Mouse (Mus musculus) intestine, postnatal 0 days (tissue): ENCODE measurements around the gene Dbp. TPM values are rescaled to one million over a fixed set of nuclear protein-coding genes. Genes with fewer than 3 reads are reported as not detected.
A peak's percentile ranks its signal among the peaks of the same experiment; 100 is the strongest.

ENCODE experiments used
- ATAC-seq: fragments of 200-750 bp; cut with Nextera tagmentation; 2 replicates; pipeline ENCODE4 v1.8.0; 2017; ENCODE audit warnings: mild to moderate bottlenecking, moderate TSS enrichment, moderate library complexity
- H3K27ac ChIP-seq: fragments of 300-500 bp; sonication (generic); 2 replicates; pipeline ENCODE4 v1.5.1; 2014; ENCODE audit warnings: mild to moderate bottlenecking, low read depth, low read length, moderate library complexity
- H3K27me3 ChIP-seq: fragments of 300-500 bp; sonication (generic); replicated peaks from 2 replicates; pipeline ENCODE4 v1.6.1; 2014; ENCODE audit warnings: low read length, mixed read lengths; ENCODE audit not compliant: control insufficient read depth, insufficient read depth
- H3K36me3 ChIP-seq: fragments of 300-500 bp; sonication (generic); 2 replicates; pipeline ENCODE4 v1.6.1; 2014; ENCODE audit warnings: mild to moderate bottlenecking, moderate library complexity; ENCODE audit not compliant: control insufficient read depth, insufficient read depth
- H3K4me1 ChIP-seq: fragments of 300-500 bp; sonication (generic); replicated peaks from 2 replicates; pipeline ENCODE4 v1.6.1; 2014; ENCODE audit warnings: antibody characterized with exemption, low read length, mixed read lengths; ENCODE audit not compliant: control insufficient read depth, insufficient read depth
- H3K4me2 ChIP-seq: fragments of 300-500 bp; sonication (generic); replicated peaks from 2 replicates; pipeline ENCODE4 v1.6.1; 2014; ENCODE audit warnings: low read depth, mild to moderate bottlenecking, moderate library complexity
- H3K4me3 ChIP-seq: fragments of 300-500 bp; sonication (generic); 2 replicates; pipeline ENCODE4 v1.5.1; 2014; ENCODE audit warnings: low read depth, low read length
- H3K9ac ChIP-seq: fragments of 300-500 bp; sonication (generic); 2 replicates; pipeline ENCODE4 v1.6.1; 2014; ENCODE audit warnings: mild to moderate bottlenecking, low read depth, low read length
- H3K9me3 ChIP-seq: fragments of 300-500 bp; sonication (generic); 2 replicates; pipeline ENCODE4 v1.6.1; 2016; ENCODE audit warnings: mixed run types; ENCODE audit not compliant: control insufficient read depth
- CTCF ChIP-seq: sonication (generic); IDR thresholded peaks from 2 replicates; pipeline ENCODE4 v1.5.1; 2016; ENCODE audit warnings: low read depth, mild to moderate bottlenecking, control low read depth, antibody characterized with exemption, moderate library complexity
- WGBS: fragments of 180-500 bp; shearing (Covaris S2); extraction: QIAGEN DNeasy Blood & Tissue Kit; methylation state at CpG from one replicate; pipeline ENCODE4 v1.1.7; 2014; 5-methylcytosine and 5-hydroxymethylcytosine counted together
- polyA plus RNA-seq: library from polyadenylated mRNA; unstranded; fragments of >200 nt; fragmentation: Nextera tagmentation; extraction: Ambion mirVana; gene quantifications from 2 replicates; pipeline ENCODE4 v1.2.1, GENCODE M21; 2015

Gene Dbp
- polyA plus RNA-seq, 1 experiment from 2014 or later: 6.9 TPM

GRCm38 (mm10) chr7:45747450-45747849, 42.6 kb downstream of the Dbp start:
- no peak for TF ChIP-seq CTCF
- Histone ChIP-seq H3K36me3 (no peaks in the 10 kb centered on the region), H3K4me2 (no peak overlapping the region), H3K9ac (no peak overlapping the region), H3K27ac (no peak overlapping the region), H3K27me3 (no peaks in the 10 kb centered on the region), H3K4me3 (no peak overlapping the region), H3K9me3 (no peaks in the 10 kb centered on the region), H3K4me1 (no peaks in the 10 kb centered on the region)
- no peak for ATAC-seq
- 86% methylated on average over 5 of the region's 5 CpGs for WGBS

GRCm38 (mm10) chr7:45748110-45748509, 43.2 kb downstream of the Dbp start:
- no peak for ATAC-seq
- Histone ChIP-seq H3K4me3 (no peak overlapping the region), H3K4me1 (no peaks in the 10 kb centered on the region), H3K4me2 (no peak overlapping the region), H3K9ac (no peak overlapping the region), H3K27me3 (no peaks in the 10 kb centered on the region), H3K36me3 (no peaks in the 10 kb centered on the region), H3K27ac (no peak overlapping the region), H3K9me3 (no peaks in the 10 kb centered on the region)
- TF ChIP-seq CTCF: no peak
- 73% methylated on average over 7 of the region's 7 CpGs for WGBS

GRCm38 (mm10) chr7:45749401-45749800, 44.5 kb downstream of the Dbp start:
- TF ChIP-seq CTCF: no peak
- peak; percentile 58 for ATAC-seq
- no peaks in the 10 kb centered on the region for H3K4me1 ChIP-seq
- H3K9ac ChIP-seq: no peak overlapping the region
- no peak overlapping the region for H3K4me3 ChIP-seq
- no peaks in the 10 kb centered on the region for H3K9me3 ChIP-seq
- 0 out of 2 replicates have a peak overlapping the region, but pooled peaks have one; percentile 2 for H3K4me2 ChIP-seq
- no peaks in the 10 kb centered on the region for H3K27me3 ChIP-seq
- H3K36me3 ChIP-seq: no peaks in the 10 kb centered on the region
- 37% methylated on average over 10 of the region's 10 CpGs for WGBS
- peak overlapping the region; percentile 60 for H3K27ac ChIP-seq

DNA sequence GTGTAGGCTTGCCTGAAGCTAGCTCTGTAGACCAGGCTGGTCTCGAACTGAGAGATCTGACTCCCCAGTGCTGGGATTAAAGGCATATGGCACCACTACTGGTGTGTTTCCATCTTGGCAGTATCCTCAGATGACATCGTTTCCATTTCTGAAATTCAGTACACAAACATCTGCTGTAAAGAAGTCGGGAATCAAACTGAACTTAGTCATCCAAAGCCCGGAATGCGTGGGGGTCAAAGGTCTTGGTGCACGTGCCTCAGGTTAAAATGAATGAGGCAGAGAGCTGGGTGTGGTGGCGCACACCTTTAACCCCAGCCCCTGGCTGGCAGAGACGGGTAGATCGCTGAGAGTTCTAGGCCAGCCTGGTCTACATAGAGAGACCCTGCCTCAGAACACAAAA, 45.3 kb downstream of the Dbp start:
- no peak for TF ChIP-seq CTCF
- ATAC-seq: peak; percentile 44; the same call in 1 of the 2 replicates
- WGBS: 31% methylated on average over 9 of the region's 9 CpGs
- H3K9me3 ChIP-seq: no peaks in the 10 kb centered on the region
- no peaks in the 10 kb centered on the region for H3K36me3 ChIP-seq
- H3K27me3 ChIP-seq: no peaks in the 10 kb centered on the region
- no peaks in the 10 kb centered on the region for H3K4me1 ChIP-seq
- peak overlapping the region; percentile 60 for H3K27ac ChIP-seq
- no peak overlapping the region for H3K4me3 ChIP-seq
- H3K9ac ChIP-seq: no peak overlapping the region
- no peak overlapping the region for H3K4me2 ChIP-seq

DNA sequence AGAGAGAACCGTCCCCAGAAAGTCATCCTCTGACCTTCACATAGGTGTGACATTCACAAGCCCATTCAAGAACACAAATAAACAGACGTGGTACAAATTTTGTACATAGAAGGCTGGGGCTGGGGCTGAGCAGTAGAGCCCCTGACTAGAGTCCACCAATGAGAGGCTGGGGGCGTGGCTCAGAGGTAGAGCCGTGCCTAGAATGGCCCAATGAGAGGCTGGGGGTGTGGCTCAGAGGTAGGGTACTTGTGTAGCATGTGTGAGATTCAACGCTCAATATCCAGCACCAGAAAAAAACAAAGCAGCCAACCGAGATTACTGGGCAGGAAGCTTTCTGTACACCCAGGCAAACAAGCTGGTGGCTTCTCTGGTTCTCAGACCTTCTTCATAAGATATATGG, 50.8 kb downstream of the Dbp start:
- H3K27ac ChIP-seq: no peak overlapping the region

GRCm38 (mm10) chr7:45759400-45759799, 54.5 kb downstream of the Dbp start:
- Histone ChIP-seq H3K4me3 (peak overlapping the region; percentile 25), H3K4me2 (peak overlapping the region; percentile 59), H3K4me1 (peaks cover 4% of the 10 kb centered on the region), H3K9me3 (no peaks in the 10 kb centered on the region), H3K27me3 (no peaks in the 10 kb centered on the region; the same call in 1 of the 2 replicates), H3K9ac (peak overlapping the region; percentile 37; the same call in 1 of the 2 replicates), H3K36me3 (no peaks in the 10 kb centered on the region), H3K27ac (peak overlapping the region; percentile 41; the same call in 1 of the 2 replicates)
- peak; percentile 91 for ATAC-seq
- WGBS: 6% methylated on average over 24 of the region's 27 CpGs
- TF ChIP-seq CTCF: peak; percentile 74

More for the DNA sequence above, 50.8 kb downstream of the Dbp start:
- ATAC-seq: no peak
- no peak for TF ChIP-seq CTCF
- 57% methylated on average over 6 of the region's 6 CpGs for WGBS
- H3K9me3 ChIP-seq: no peaks in the 10 kb centered on the region
- no peak overlapping the region for H3K4me3 ChIP-seq
- H3K4me2 ChIP-seq: no peak overlapping the region
- H3K36me3 ChIP-seq: no peaks in the 10 kb centered on the region
- H3K4me1 ChIP-seq: peaks cover 4% of the 10 kb centered on the region
- H3K9ac ChIP-seq: no peak overlapping the region
- H3K27me3 ChIP-seq: no peaks in the 10 kb centered on the region; the same call in 1 of the 2 replicates

Other genes starting within 250 kb of the Dbp start
- 13,232 and 14,059 TPM in 2 replicates for gene Ftl1, start 245.2 kb upstream of the Dbp start, polyA plus RNA-seq
- 173 and 180 TPM in 2 replicates for gene Bax, start 238.2 kb upstream of the Dbp start, polyA plus RNA-seq
- gene Tulp2, start 223.2 kb upstream of the Dbp start, polyA plus RNA-seq: 0.65 and 0.78 TPM in 2 replicates
- not detected in 2 replicates for gene Gm45808, start 218.3 kb upstream of the Dbp start, polyA plus RNA-seq
- 1.1 and 1.2 TPM in 2 replicates for gene Dhdh, start 216.3 kb upstream of the Dbp start, polyA plus RNA-seq
- gene Nucb1, start 194.7 kb upstream of the Dbp start, polyA plus RNA-seq: 199 and 218 TPM in 2 replicates
- gene Ppp1r15a, start 178.8 kb upstream of the Dbp start, polyA plus RNA-seq: 7.4 and 9.0 TPM in 2 replicates
- gene Plekha4, start 178.8 kb upstream of the Dbp start, polyA plus RNA-seq: 0.80 and 1.6 TPM in 2 replicates
- 0.73 and 1.2 TPM in 2 replicates for gene Hsd17b14, start 150.2 kb upstream of the Dbp start, polyA plus RNA-seq
- gene Bcat2, start 134.9 kb upstream of the Dbp start, polyA plus RNA-seq: 17.7 and 18.6 TPM in 2 replicates
- not detected in 2 replicates for gene Fgf21, start 89.6 kb upstream of the Dbp start, polyA plus RNA-seq
- gene Fut1, start 87.8 kb upstream of the Dbp start, polyA plus RNA-seq: 0.05 and 0.23 TPM in 2 replicates
- 0.08 TPM in 2 replicates for gene Izumo1, start 83.3 kb upstream of the Dbp start, polyA plus RNA-seq
- gene Rasip1, start 77.6 kb upstream of the Dbp start, polyA plus RNA-seq: 5.7 and 6.1 TPM in 2 replicates
- 2.8 and 3.7 TPM in 2 replicates for gene Mamstr, start 65.1 kb upstream of the Dbp start, polyA plus RNA-seq
- 2.9 and 3.6 TPM in 2 replicates for gene Fut2, start 38.7 kb upstream of the Dbp start, polyA plus RNA-seq
- 0.10 and 0.20 TPM in 2 replicates for gene Ntn5, start 21.1 kb upstream of the Dbp start, polyA plus RNA-seq
- 0.08 and 0.25 TPM in 2 replicates for gene Sec1, start 10.7 kb upstream of the Dbp start, polyA plus RNA-seq
- 2.1 and 2.7 TPM in 2 replicates for gene Car11, start 5.2 kb upstream of the Dbp start, polyA plus RNA-seq
- 708 and 740 TPM in 2 replicates for gene Rpl18, start 10.4 kb downstream of the Dbp start, polyA plus RNA-seq
- 55.1 and 55.9 TPM in 2 replicates for gene Sphk2, start 12.9 kb downstream of the Dbp start, polyA plus RNA-seq
- 16.6 and 16.7 TPM in 2 replicates for gene Fam83e, start 16.1 kb downstream of the Dbp start, polyA plus RNA-seq
- gene Spaca4, start 20.7 kb downstream of the Dbp start, polyA plus RNA-seq: 0.17 and 0.22 TPM in 2 replicates
- 0.08 and 0.29 TPM in 2 replicates for gene Lmtk3, start 78.7 kb downstream of the Dbp start, polyA plus RNA-seq
- 36.7 and 37.1 TPM in 2 replicates for gene Sult2b1, start 79.6 kb downstream of the Dbp start, polyA plus RNA-seq
- 61.9 and 66.4 TPM in 2 replicates for gene Cyth2, start 109.5 kb downstream of the Dbp start, polyA plus RNA-seq
- 0.10 and 0.27 TPM in 2 replicates for gene Kcnj14, start 119.7 kb downstream of the Dbp start, polyA plus RNA-seq
- 16.4 and 16.6 TPM in 2 replicates for gene Grwd1, start 125.9 kb downstream of the Dbp start, polyA plus RNA-seq
- 99.6 and 107 TPM in 2 replicates for gene Kdelr1, start 167.7 kb downstream of the Dbp start, polyA plus RNA-seq
- gene Grin2d, start 173.3 kb downstream of the Dbp start, polyA plus RNA-seq: 0.66 and 1.1 TPM in 2 replicates
- 0.72 and 0.75 TPM in 2 replicates for gene Syngr4, start 191.6 kb downstream of the Dbp start, polyA plus RNA-seq
- 6.8 and 7.4 TPM in 2 replicates for gene Tmem143, start 191.9 kb downstream of the Dbp start, polyA plus RNA-seq
- 82.4 and 83.3 TPM in 2 replicates for gene Emp3, start 216.3 kb downstream of the Dbp start, polyA plus RNA-seq
- gene Ccdc114, start 219.0 kb downstream of the Dbp start, polyA plus RNA-seq: 2.9 and 3.3 TPM in 2 replicates